Mouse (Mus musculus): ENCODE measurements around the gene Aspg. TPM values are rescaled to one million over a fixed set of nuclear protein-coding genes. Genes with fewer than 3 reads are reported as not detected.

The Aspg gene
- not detected for total RNA-seq (2018; cell fraction: chromatin; rRNA removed)
- total RNA-seq (2018; cell fraction: cytosol; rRNA removed) = not detected
- not detected for total RNA-seq (2018; cell fraction: nucleus; rRNA removed)
- polyA plus RNA-seq (2018) = not detected in 3 replicates

DNA sequence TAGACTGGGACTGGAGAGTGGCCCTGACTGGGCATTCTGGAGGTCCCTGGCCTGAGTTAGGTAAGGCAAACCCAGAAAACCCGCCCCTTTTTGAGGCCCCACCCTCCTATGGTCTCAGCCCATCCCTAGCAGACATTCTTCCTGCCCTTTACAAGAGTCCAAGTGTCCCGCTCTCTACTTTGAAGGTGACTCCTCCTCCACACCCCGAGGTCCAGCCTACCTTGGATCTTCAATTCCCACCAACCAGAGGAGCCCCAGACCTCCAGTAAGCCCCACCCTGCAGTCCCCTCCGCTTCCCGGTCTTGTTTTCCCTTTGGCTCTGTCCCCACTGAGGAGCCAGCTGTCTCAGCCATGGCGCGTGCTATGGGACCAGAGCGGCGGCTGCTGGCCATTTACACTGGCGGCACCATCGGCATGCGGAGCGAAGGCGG is at the start of gene Aspg:
Aspg (plus strand) TSS at position 139 of the 431 bp plus-strand sequence.
- Histone ChIP-seq H3K4me3 (ENCODE audit: inconsistent target) (no peak within 1 kb of the TSS), H3K27ac (no peak within 1 kb of the TSS), H3K79me2 (ENCODE audit: inconsistent target) (no peaks in the 10 kb centered on the region), H3K36me3 (ENCODE audit: inconsistent target) (no peaks in the 10 kb centered on the region)
- 13% methylated on average over 14 of the region's 14 CpGs for WGBS (ENCODE audit: missing documents)

- Histone ChIP-seq H3K27ac (no peak overlapping the region), H3K4me3 (ENCODE audit: inconsistent target) (no peak overlapping the region), H3K79me2 (ENCODE audit: inconsistent target) (no peaks in the 10 kb centered on the region), H3K36me3 (ENCODE audit: inconsistent target) (no peaks in the 10 kb centered on the region)
- 6% methylated on average over 6 of the region's 6 CpGs for WGBS (ENCODE audit: missing documents)
Measured at GRCm38 (mm10) chr12:112077651-112078050, 28.8 kb upstream of the Aspg start.

DNA sequence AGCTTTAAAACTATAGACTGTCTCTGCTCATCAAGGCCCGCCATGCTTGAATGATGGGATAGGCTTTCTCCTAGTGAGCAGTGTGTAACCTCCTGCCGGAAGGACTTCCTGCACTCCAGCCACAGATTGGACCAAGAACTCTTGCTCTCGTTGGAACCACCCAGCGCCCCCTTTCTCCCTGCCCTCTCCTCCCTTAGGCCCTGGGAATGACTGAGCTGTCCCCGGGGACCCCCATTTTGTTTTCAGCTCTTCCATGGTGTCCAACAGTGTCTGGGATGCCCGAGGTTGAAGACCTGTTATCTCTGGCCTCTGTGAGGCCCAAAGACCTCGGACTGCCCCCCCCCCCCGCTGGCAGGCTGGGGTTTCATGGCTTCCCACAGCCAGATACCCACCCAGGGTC is 26.6 kb upstream of the Aspg start:
- WGBS (ENCODE audit: missing documents) = 79% methylated on average over 8 of the region's 8 CpGs
- Histone ChIP-seq H3K79me2 (ENCODE audit: inconsistent target) (no peaks in the 10 kb centered on the region), H3K36me3 (ENCODE audit: inconsistent target) (no peaks in the 10 kb centered on the region), H3K27ac (no peak overlapping the region), H3K4me3 (ENCODE audit: inconsistent target) (no peak overlapping the region)

DNA sequence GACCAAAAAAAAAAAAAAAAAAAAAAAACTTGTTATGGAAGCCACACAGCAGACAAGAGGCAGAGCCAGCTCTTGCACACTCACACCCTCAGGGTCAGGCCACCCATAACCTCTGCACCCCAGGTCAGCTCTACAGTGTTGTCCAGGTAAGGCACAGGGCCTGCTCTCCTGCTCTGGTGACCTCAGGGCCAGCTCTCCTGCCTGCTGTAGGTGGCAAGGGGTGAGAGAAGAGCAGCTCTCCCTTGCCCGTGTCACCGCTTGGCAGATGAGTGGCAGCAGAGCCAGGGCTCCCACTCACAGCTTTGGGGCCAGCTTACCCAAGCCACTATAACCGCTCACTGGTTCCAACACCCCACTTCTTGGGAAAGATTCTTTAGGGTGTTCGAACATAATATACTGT is 25.6 kb upstream of the Aspg start:
- no peak overlapping the region for H3K27ac ChIP-seq
- H3K79me2 ChIP-seq (ENCODE audit: inconsistent target) = no peaks in the 10 kb centered on the region
- H3K36me3 ChIP-seq (ENCODE audit: inconsistent target) = no peaks in the 10 kb centered on the region
- WGBS (ENCODE audit: missing documents) = 94% methylated on average over 4 of the region's 4 CpGs
- H3K4me3 ChIP-seq (ENCODE audit: inconsistent target) = no peak overlapping the region

DNA sequence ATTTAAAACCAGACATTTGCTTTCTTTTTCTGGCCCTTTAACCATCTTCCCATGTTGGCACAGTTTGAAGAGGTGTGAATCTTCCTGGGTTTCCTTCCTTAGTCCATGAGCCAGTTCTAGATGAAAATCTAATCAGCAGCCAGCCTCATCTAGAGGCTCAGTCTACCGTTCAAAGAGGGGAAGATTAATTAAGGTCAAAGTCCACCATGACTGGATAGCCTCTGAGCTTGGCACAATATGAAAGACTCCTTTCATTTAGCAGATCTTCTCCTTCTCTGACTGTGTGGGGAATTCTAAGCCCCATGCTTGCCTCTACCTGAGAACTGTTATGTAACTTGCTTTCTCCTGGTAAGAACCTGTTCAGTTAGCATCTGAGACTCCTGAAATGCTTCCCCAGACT is 24.2 kb upstream of the Aspg start:
- no peak overlapping the region for H3K4me3 ChIP-seq (ENCODE audit: inconsistent target)
- no peaks in the 10 kb centered on the region for H3K36me3 ChIP-seq (ENCODE audit: inconsistent target)
- 89% methylated on average over 1 of the region's 1 CpGs for WGBS (ENCODE audit: missing documents)
- H3K27ac ChIP-seq = no peak overlapping the region
- H3K79me2 ChIP-seq (ENCODE audit: inconsistent target) = no peaks in the 10 kb centered on the region

- Histone ChIP-seq H3K36me3 (ENCODE audit: inconsistent target) (no peaks in the 10 kb centered on the region), H3K4me3 (ENCODE audit: inconsistent target) (no peak overlapping the region), H3K79me2 (ENCODE audit: inconsistent target) (no peaks in the 10 kb centered on the region), H3K27ac (no peak overlapping the region)
- 86% methylated on average over 1 of the region's 3 CpGs for WGBS (ENCODE audit: missing documents)
Measured at GRCm38 (mm10) chr12:112086250-112086649, 20.2 kb upstream of the Aspg start.

DNA sequence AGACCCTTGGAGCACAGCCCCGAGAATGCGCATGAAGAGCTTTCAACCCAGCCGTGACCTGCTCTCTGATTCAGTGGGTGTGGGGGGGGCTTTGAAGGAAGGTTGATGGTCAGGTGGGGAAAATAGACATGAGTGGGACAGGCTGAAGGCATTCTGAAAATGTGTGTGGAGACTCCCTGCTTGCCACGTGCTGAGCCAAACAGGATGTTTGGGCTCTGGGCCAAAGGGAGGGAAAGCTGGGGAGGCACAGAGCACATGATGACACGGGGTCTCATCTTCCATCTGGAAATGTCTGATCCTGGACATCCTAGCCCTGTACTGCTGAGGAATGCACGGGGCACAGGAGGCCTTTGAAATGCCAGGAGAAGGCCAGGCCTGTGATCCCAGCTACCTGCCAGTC is 19.8 kb upstream of the Aspg start:
- WGBS (ENCODE audit: missing documents) = 88% methylated on average over 6 of the region's 6 CpGs
- Histone ChIP-seq H3K79me2 (ENCODE audit: inconsistent target) (no peaks in the 10 kb centered on the region), H3K4me3 (ENCODE audit: inconsistent target) (no peak overlapping the region), H3K27ac (no peak overlapping the region), H3K36me3 (ENCODE audit: inconsistent target) (no peaks in the 10 kb centered on the region)

GRCm38 (mm10) chr12:112088609-112089324 is 17.7 kb upstream of the Aspg start:
- WGBS (ENCODE audit: missing documents) = 69% methylated on average over 12 of the region's 12 CpGs
- Histone ChIP-seq H3K79me2 (ENCODE audit: inconsistent target) (no peaks in the 10 kb centered on the region), H3K36me3 (ENCODE audit: inconsistent target) (no peaks in the 10 kb centered on the region), H3K27ac (no peak overlapping the region), H3K4me3 (ENCODE audit: inconsistent target) (no peak overlapping the region)

GRCm38 (mm10) chr12:112091054-112091453 is 15.4 kb upstream of the Aspg start:
- Histone ChIP-seq H3K36me3 (ENCODE audit: inconsistent target) (no peaks in the 10 kb centered on the region), H3K27ac (no peak overlapping the region), H3K79me2 (ENCODE audit: inconsistent target) (no peaks in the 10 kb centered on the region), H3K4me3 (ENCODE audit: inconsistent target) (no peak overlapping the region)
- 8% methylated on average over 12 of the region's 12 CpGs for WGBS (ENCODE audit: missing documents)

GRCm38 (mm10) chr12:112094261-112094880 is 12.1 kb upstream of the Aspg start:
- 84% methylated on average over 8 of the region's 8 CpGs for WGBS (ENCODE audit: missing documents)

GRCm38 (mm10) chr12:112096051-112096732 is 10.3 kb upstream of the Aspg start:
- no peak overlapping the region for H3K27ac ChIP-seq
- no peaks in the 10 kb centered on the region for H3K36me3 ChIP-seq (ENCODE audit: inconsistent target)
- H3K4me3 ChIP-seq (ENCODE audit: inconsistent target) = no peak overlapping the region
- no peaks in the 10 kb centered on the region for H3K79me2 ChIP-seq (ENCODE audit: inconsistent target)
- WGBS (ENCODE audit: missing documents) = 35% methylated on average over 12 of the region's 13 CpGs

More at GRCm38 (mm10) chr12:112094261-112094880, 12.1 kb upstream of the Aspg start:
- Histone ChIP-seq H3K27ac (no peak overlapping the region), H3K79me2 (ENCODE audit: inconsistent target) (no peaks in the 10 kb centered on the region), H3K36me3 (ENCODE audit: inconsistent target) (no peaks in the 10 kb centered on the region), H3K4me3 (ENCODE audit: inconsistent target) (no peak overlapping the region)

- 60% methylated on average over 8 of the region's 8 CpGs for WGBS (ENCODE audit: missing documents)
- Histone ChIP-seq H3K79me2 (ENCODE audit: inconsistent target) (no peaks in the 10 kb centered on the region), H3K4me3 (ENCODE audit: inconsistent target) (no peak overlapping the region), H3K36me3 (ENCODE audit: inconsistent target) (no peaks in the 10 kb centered on the region), H3K27ac (no peak overlapping the region)
Measured at GRCm38 (mm10) chr12:112096733-112097117, 9.8 kb upstream of the Aspg start.

GRCm38 (mm10) chr12:112100106-112100505 is 6.4 kb upstream of the Aspg start:
- Histone ChIP-seq H3K4me3 (ENCODE audit: inconsistent target) (no peak overlapping the region), H3K36me3 (ENCODE audit: inconsistent target) (no peaks in the 10 kb centered on the region), H3K27ac (no peak overlapping the region), H3K79me2 (ENCODE audit: inconsistent target) (no peaks in the 10 kb centered on the region)
- 81% methylated on average over 4 of the region's 4 CpGs for WGBS (ENCODE audit: missing documents)

GRCm38 (mm10) chr12:112101045-112101444 is 5.4 kb upstream of the Aspg start:
- Histone ChIP-seq H3K36me3 (ENCODE audit: inconsistent target) (no peaks in the 10 kb centered on the region), H3K4me3 (ENCODE audit: inconsistent target) (no peak overlapping the region), H3K27ac (no peak overlapping the region), H3K79me2 (ENCODE audit: inconsistent target) (no peaks in the 10 kb centered on the region)
- 68% methylated on average over 4 of the region's 4 CpGs for WGBS (ENCODE audit: missing documents)

- Histone ChIP-seq H3K4me3 (ENCODE audit: inconsistent target) (no peak overlapping the region), H3K79me2 (ENCODE audit: inconsistent target) (no peaks in the 10 kb centered on the region), H3K27ac (no peak overlapping the region), H3K36me3 (ENCODE audit: inconsistent target) (no peaks in the 10 kb centered on the region)
- WGBS (ENCODE audit: missing documents) = 85% methylated on average over 5 of the region's 5 CpGs
Measured at GRCm38 (mm10) chr12:112103179-112103578, 3.3 kb upstream of the Aspg start.
